Mouse (Mus musculus): Measurements from ENCODE around the gene Ubr4. TPM values are rescaled to one million over a fixed set of nuclear protein-coding genes. Genes with fewer than 3 reads are reported as not detected.
A peak's percentile ranks its signal among the peaks of the same experiment; 100 is the strongest.
"Not testable (repeated sequence)": the region's sequence is repeated elsewhere in the genome, so short reads cannot be mapped to it uniquely, and the experiment has no call there.

The Ubr4 gene
- total RNA-seq, 2 experiments from 2014 or later: 79.4 to 164 TPM

DNA sequence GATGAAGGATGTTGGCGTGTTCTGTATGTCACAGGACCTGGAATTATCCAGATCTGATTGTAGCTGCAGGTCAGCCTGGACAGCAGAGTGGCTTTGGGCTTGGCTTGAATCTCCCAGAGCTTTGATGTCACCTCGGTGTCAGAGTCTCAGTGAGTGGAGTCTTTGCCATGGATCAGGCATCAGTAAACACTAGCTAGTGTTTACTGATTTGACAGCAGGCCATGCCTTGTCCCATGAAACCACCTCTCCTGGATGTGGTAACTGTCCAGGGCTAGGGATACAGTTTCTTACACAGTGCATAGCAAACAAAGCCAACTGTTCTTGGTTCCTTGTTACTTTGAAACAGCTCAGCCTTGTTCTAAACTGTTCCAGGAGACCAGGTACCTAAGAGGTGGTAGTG lies 159.1 kb downstream of the Ubr4 start:
- no peak for ATAC-seq (replicated peaks; ENCODE audit: low FRiP score, low TSS enrichment, poor library complexity, severe bottlenecking)

DNA sequence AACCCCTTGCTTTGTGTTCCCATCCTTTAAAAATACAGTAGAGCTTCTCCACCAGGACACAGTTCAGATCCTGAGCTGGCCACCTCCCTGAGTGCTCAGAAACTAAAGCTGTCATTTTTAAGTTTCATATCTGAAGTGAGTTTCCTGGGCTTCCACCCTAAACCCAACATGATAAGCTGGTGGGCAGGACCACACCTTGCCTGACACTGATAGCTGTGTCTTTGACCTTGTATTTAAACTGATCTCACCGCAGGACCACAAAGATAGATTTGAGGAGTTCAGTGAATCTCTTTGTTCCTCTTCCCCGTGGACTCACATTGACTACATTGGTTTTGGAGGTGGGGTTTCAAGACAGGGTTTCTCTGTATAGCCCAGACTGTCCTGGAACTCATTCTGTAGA lies 160.6 kb downstream of the Ubr4 start:
- peak; percentile 57 for ATAC-seq (replicated peaks; ENCODE audit: low FRiP score, low TSS enrichment, poor library complexity, severe bottlenecking)

DNA sequence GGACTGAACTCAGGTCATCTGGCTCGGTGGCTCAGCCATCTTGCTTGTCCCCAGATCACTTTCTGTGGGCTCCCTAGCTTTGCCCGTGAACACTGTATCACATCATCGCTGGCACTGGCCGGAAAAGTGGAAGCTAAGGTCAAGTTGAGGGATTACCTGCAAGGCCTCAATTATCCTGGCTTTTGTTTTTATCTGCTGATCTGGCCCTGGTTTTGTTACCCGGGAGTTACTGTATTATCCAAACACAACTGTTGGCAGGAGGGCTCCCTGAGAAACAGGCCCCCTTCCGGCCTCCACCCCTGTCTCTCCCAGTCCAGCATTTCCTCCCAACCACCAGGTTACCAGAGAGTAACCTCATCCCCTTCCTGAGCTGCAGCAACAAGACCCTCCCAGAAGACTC lies 166.8 kb downstream of the Ubr4 start:
- ATAC-seq (replicated peaks; ENCODE audit: low FRiP score, low TSS enrichment, poor library complexity, severe bottlenecking): no peak

DNA sequence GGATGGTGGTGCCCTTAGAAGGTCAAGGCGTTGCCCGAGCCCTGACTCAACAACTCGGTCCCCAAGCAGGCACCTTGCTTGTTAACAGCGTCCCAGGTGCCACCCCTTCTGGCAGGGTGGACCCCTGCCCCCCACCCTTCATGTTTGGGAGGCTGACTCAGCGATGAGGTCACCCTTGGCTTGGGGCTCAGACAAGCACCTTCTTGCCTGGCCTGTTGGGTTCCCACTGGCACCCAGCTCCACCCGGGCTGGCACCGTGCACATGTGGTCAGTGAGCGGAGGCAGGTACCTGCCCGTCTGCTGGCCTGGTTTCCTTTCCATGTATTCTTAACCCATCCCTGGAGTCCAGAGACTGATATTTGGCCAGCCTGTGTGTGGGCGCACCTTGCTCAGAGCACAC lies 169.5 kb downstream of the Ubr4 start:
- no peak for ATAC-seq (replicated peaks; ENCODE audit: low FRiP score, low TSS enrichment, poor library complexity, severe bottlenecking)

DNA sequence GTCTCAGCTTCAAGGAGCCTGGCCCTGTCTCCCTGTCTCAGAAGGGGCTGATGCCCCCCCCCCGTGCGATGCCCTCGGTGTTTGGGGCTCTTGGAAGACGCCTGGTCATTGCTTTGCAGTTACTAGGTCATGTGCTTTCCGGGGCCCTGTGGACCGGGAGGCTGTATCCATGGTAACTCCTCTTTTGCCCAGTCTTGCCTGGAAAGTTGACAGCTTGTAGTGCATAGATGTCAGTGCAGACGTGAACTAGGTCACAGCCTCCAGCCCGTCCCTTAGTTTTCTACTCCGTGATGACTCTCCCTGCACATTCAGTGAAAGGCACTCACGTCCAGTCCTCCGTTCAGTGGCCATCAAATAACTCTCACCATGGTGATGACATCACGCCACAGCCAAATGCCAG lies 174.1 kb downstream of the Ubr4 start:
- no peak for ATAC-seq (replicated peaks; ENCODE audit: low FRiP score, low TSS enrichment, poor library complexity, severe bottlenecking)

DNA sequence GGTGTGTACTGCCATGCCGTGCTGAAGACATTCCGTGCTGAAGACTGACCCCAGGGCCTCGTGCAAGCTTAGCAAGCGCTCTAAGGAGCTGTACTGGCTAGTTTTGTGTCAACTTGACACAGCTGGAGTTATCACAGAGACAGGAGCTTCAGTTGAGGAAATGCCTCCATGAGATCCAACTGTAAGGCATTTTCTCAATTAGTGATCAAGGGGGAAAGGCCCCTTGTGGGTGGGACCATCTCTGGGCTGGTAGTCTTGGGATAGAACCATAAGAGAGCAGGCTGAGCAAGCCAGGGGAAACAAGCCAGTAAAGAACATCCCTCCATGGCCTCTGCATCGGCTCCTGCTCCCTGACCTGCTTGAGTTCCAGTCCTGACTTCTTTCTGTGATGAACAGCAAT lies 177.8 kb downstream of the Ubr4 start, which contains the start of gene Iffo2:
Gene Iffo2 (plus strand): TSS at position 301 of the 400 bp plus-strand sequence.
- ATAC-seq (replicated peaks; ENCODE audit: low FRiP score, low TSS enrichment, poor library complexity, severe bottlenecking): not testable (repeated sequence)

DNA sequence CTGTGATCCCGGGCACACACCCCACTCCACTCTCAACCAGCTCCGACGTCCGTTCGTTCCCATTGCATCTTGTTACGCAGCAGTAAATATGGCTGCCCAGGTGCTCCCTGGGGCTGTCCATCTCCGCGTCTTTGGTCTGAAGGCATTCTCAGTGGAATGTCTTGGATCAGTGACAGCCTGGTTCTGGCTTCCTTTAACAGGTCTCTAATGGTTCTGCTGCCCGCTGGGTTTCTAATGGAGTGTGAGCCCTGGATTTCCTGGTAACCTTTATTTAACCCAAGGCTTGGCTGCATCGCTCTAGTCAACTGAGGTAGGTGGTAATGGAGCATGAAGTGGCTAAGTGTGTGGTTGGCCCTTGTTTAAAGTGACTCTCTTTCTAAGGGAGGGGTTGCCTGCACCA lies 179.7 kb downstream of the Ubr4 start:
- ATAC-seq (replicated peaks; ENCODE audit: low FRiP score, low TSS enrichment, poor library complexity, severe bottlenecking): no peak

DNA sequence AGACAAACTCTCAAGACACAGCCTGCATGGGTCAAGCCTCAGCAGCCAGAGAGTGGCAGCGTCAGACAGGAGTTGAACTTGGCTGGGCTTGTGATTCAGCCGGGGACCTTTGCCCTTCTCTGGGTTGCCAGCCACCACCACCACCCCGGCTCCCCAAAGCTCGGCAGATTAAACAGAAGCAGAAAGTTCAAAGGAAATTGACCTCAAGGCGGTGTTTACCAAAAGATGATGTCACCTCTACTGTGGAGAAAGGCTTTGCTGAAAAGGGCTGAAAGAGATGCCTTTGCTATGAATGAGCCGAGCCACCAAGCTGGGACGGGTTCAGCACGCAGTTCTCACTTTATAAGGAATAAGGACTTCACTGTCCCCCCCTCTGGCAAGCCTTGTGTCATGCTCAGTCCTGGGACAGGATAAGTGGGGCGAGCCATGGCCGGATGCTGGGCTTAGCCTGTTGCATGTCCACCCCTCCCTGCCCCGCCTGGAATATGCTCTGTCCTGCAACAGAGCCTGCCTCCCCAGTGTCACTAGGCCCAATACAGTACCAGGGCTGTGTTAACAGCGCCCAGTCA lies 182.8 kb downstream of the Ubr4 start:
- ATAC-seq (replicated peaks; ENCODE audit: low FRiP score, low TSS enrichment, poor library complexity, severe bottlenecking): no peak

DNA sequence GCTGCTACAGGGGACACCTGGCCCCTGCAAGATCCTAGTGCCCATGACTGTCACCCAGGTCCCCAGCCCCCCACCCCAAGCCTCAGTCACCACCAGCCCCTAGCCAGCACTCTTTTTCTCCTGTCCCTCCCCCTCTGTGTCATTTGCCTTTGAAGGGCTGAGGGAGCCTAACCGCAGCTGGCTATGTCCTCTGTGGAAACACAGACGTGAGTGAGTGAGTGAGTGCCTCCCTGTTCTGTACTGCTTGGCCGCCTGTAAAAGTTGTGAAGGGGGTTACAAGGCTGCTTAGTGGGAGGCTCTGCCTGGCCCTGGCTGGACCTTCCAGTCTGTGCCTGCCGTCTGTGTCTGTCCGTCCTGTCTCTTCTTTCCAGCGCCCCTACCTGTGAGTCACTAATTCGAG lies 183.3 kb downstream of the Ubr4 start:
- ATAC-seq (replicated peaks; ENCODE audit: low FRiP score, low TSS enrichment, poor library complexity, severe bottlenecking): no peak

DNA sequence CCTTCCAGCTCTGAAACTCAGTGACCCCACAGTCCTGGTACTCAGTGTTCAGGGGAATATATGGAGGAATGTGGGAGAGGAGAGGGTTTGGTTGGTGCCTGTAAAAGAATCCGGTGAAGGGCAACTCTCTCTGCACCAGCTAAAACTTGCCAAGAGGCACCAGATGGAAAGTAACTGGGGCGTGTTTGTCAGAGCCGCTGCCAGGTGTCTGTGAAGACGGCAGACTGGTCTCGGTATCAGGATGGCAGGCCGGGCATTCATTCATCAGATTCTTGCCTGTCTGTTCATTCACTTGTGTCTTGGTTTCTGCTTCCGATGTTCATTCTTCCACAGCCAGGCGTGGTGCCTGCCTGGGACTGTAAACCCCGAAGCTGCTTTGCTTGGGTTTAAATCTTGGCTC lies 184.3 kb downstream of the Ubr4 start:
- ATAC-seq (replicated peaks; ENCODE audit: low FRiP score, low TSS enrichment, poor library complexity, severe bottlenecking): no peak

Other genes with a start within 250 kb of the Ubr4 start
- gene Minos1, start 221.5 kb upstream of the Ubr4 start, total RNA-seq (2014; fragmentation: Nextera tagmentation): 461 and 512 TPM in 2 replicates
- 209 and 264 TPM in 2 replicates for gene Minos1, start 221.5 kb upstream of the Ubr4 start, total RNA-seq (2017)
- gene Capzb, start 159.7 kb upstream of the Ubr4 start, total RNA-seq (2014; fragmentation: Nextera tagmentation): 216 and 230 TPM in 2 replicates
- gene Capzb, start 159.7 kb upstream of the Ubr4 start, total RNA-seq (2017): 90.1 and 113 TPM in 2 replicates
- gene Pqlc2, start 41.9 kb upstream of the Ubr4 start, total RNA-seq (2014; fragmentation: Nextera tagmentation): 2.3 and 3.1 TPM in 2 replicates
- 4.0 and 6.6 TPM in 2 replicates for gene Pqlc2, start 41.9 kb upstream of the Ubr4 start, total RNA-seq (2017)
- gene Akr7a5, start 41.9 kb upstream of the Ubr4 start, total RNA-seq (2014; fragmentation: Nextera tagmentation): 32.1 and 33.8 TPM in 2 replicates
- 8.8 and 14.8 TPM in 2 replicates for gene Akr7a5, start 41.9 kb upstream of the Ubr4 start, total RNA-seq (2017)
- gene Mrto4, start within 50 bp of the Ubr4 start, total RNA-seq (2014; fragmentation: Nextera tagmentation): 200 and 273 TPM in 2 replicates
- gene Mrto4, start within 50 bp of the Ubr4 start, total RNA-seq (2017): 118 and 136 TPM in 2 replicates
- 30.4 and 34.5 TPM in 2 replicates for gene Emc1, start within 50 bp of the Ubr4 start, total RNA-seq (2014; fragmentation: Nextera tagmentation)
- 23.9 and 55.9 TPM in 2 replicates for gene Emc1, start within 50 bp of the Ubr4 start, total RNA-seq (2017)
- 0.35 and 0.37 TPM in 2 replicates for gene Iffo2, start 177.9 kb downstream of the Ubr4 start, total RNA-seq (2014; fragmentation: Nextera tagmentation)
- gene Iffo2, start 177.9 kb downstream of the Ubr4 start, total RNA-seq (2017): 0.23 and 0.34 TPM in 2 replicates

All from megakaryocyte-erythroid progenitor cell, adult 5-6 weeks (primary cell).